In genomic region chr7:16477628-16478027, GRCm38 (mm10) we compare ENCODE assay signal across 10 mouse cellular contexts. TPM values are rescaled to one million over a fixed set of nuclear protein-coding genes. Genes with fewer than 3 reads are reported as not detected.
A peak's percentile ranks its signal among the peaks of the same experiment; 100 is the strongest.
DNase-seq lines count a peak whose midpoint lies in the region; ATAC-seq lines count a peak whose summit lies in the region.
"Had no signal": no experiment of that assay in that cellular context is flagged by ENCODE, and none has a peak within 500 bp of the region (broad histone marks: within the 10 kb centered on the region; RNA-seq: fewer than 3 reads in every experiment).

Gene Npas1 (minus strand): TSS chr7:16477728.

- 0 out of 2 replicates have a peak within 1 kb of the TSS, but pooled peaks have one; percentile 43 for H3K9ac ChIP-seq in forebrain, embryonic 13.5 days
- no peak within 1 kb of the TSS for H3K9ac ChIP-seq in neural tube, embryonic 12.5 days

- H3K9me3 ChIP-seq in forebrain, embryonic 13.5 days (replicated peaks): no peaks in the 10 kb centered on the region
- no peaks in the 10 kb centered on the region for H3K9me3 ChIP-seq in neural tube, embryonic 12.5 days

- H3K27ac ChIP-seq in forebrain, embryonic 13.5 days: no peak within 1 kb of the TSS
- no peak within 1 kb of the TSS for H3K27ac ChIP-seq in neural tube, embryonic 12.5 days

- peak within 1 kb of the TSS; percentile 35 for H3K4me3 ChIP-seq in forebrain, embryonic 13.5 days
- peak within 1 kb of the TSS; percentile 34 for H3K4me3 ChIP-seq in neural tube, embryonic 12.5 days

- ATAC-seq in forebrain, embryonic 13.5 days: no peak
- no peak for ATAC-seq in neural tube, embryonic 12.5 days (ENCODE audit: low FRiP score, low read depth)

- no peaks in the 10 kb centered on the region for H3K36me3 ChIP-seq in forebrain, embryonic 13.5 days (ENCODE audit: poor library complexity, severe bottlenecking)
- no peaks in the 10 kb centered on the region for H3K36me3 ChIP-seq in neural tube, embryonic 12.5 days

- peaks cover 21% of the 10 kb centered on the region for H3K4me1 ChIP-seq in forebrain, embryonic 13.5 days
- peaks cover 19% of the 10 kb centered on the region for H3K4me1 ChIP-seq in neural tube, embryonic 12.5 days

- 92% methylated on average over 8 of the region's 8 CpGs for WGBS in forebrain, embryonic 13.5 days
- WGBS in neural tube, embryonic 12.5 days: 88% methylated on average over 8 of the region's 8 CpGs

- no peak for DNase-seq in left cerebral cortex, adult 18-20 months (ENCODE audit: low spot score in 2 of 2)
- DNase-seq in left cerebral cortex, adult 8-10 months (ENCODE audit: low spot score in 2 of 2): no peak
- DNase-seq in layer of hippocampus, postnatal 36 days: no peak
- no peak for DNase-seq in gastrocnemius, postnatal 36 days
- DNase-seq in urinary bladder, postnatal 4 days (ENCODE audit: low spot score in 2 of 2): no peak
- no peak for DNase-seq in cerebellum, adult 9-11 months
- DNase-seq: cerebellum, adult 11-12 months; kidney, adult 18-20 months had no signal

- H3K27me3 ChIP-seq in forebrain, embryonic 13.5 days: peaks cover 61% of the 10 kb centered on the region
- H3K27me3 ChIP-seq in neural tube, embryonic 12.5 days (replicated peaks): peaks cover 52% of the 10 kb centered on the region

- peak within 1 kb of the TSS; percentile 58 for H3K4me2 ChIP-seq in forebrain, embryonic 13.5 days
- peak within 1 kb of the TSS; percentile 64 for H3K4me2 ChIP-seq in neural tube, embryonic 12.5 days (replicated peaks)

- intact Hi-C loops in gastrocnemius, postnatal 36 days (cut with DNase I): loop anchor here (10.0 kb wide), 1 partner anchor 207 kb away; no protein-coding TSS in a partner anchor

RNA-seq across cellular contexts. Expression of gene Npas1, which starts in this region (rescaled TPM):
- total RNA-seq in left cerebral cortex, adult 18-20 months (2021): 10 to 100 TPM; 10.0 to 11.9 TPM
- 10 to 100 TPM in 2 of 4 experiments, 1 to 10 TPM in 2; 8.8 to 10.4 (median 9.9) TPM for total RNA-seq in left cerebral cortex, adult 8-10 months (2022)
- 2.1 and 3.4 TPM in 2 replicates for polyA plus RNA-seq in forebrain, embryonic 13.5 days (2015; fragmentation: Nextera tagmentation; extraction: Ambion mirVana)
- 10 to 100 TPM; 17.9 to 20.2 TPM for total RNA-seq in layer of hippocampus, postnatal 36 days (2021)
- polyA plus RNA-seq in neural tube, embryonic 12.5 days (2016; fragmentation: Nextera tagmentation; extraction: Ambion mirVana): 1.0 and 1.4 TPM in 2 replicates
- not detected for total RNA-seq in gastrocnemius, postnatal 36 days (2021)

Comparison
In these comparisons a context has a peak if more than half of its experiments do, and no peak if none do; other contexts are left out.
1. RNA of gene Npas1 (total RNA-seq): 17.9 to 20.2 TPM in layer of hippocampus, postnatal 36 days, 10.0 to 11.9 TPM in left cerebral cortex, adult 18-20 months and 8.8 to 10.4 TPM in left cerebral cortex, adult 8-10 months; not detected in gastrocnemius, postnatal 36 days; every median in the first group is over 4 times any median in the second.